Mouse (Mus musculus) hindbrain, embryonic 11.5 days (tissue): Measurements from ENCODE around the gene Ptpn5. TPM values are rescaled to one million over a fixed set of nuclear protein-coding genes. Genes with fewer than 3 reads are reported as not detected.
A peak's percentile ranks its signal among the peaks of the same experiment; 100 is the strongest.

Experiments used
- ATAC-seq: fragments of 200-750 bp; cut with Nextera tagmentation; 2 replicates; pipeline ENCODE4 v1.8.0; 2017; ENCODE audit warnings: mild to moderate bottlenecking, moderate TSS enrichment, moderate library complexity; ENCODE audit not compliant: low FRiP score
- DNase-seq: peaks from one replicate; pipeline ENCODE4 v3.0.0-alpha.2; 2015; ENCODE audit warnings: low spot score
- H3K27ac ChIP-seq: fragments of 300-500 bp; sonication (generic); 2 replicates; pipeline ENCODE4 v1.5.1; 2014; ENCODE audit warnings: mild to moderate bottlenecking, low read depth, low read length
- H3K27me3 ChIP-seq: fragments of 300-500 bp; sonication (generic); 2 replicates; pipeline ENCODE4 v1.6.1; 2014; ENCODE audit warnings: mild to moderate bottlenecking, low read length, moderate library complexity, mixed read lengths; ENCODE audit not compliant: control insufficient read depth, insufficient read depth
- H3K36me3 ChIP-seq: fragments of 300-500 bp; sonication (generic); 2 replicates; pipeline ENCODE4 v1.6.1; 2014; ENCODE audit warnings: mild to moderate bottlenecking, low read length, moderate library complexity, mixed read lengths; ENCODE audit not compliant: control insufficient read depth, insufficient read depth
- H3K4me1 ChIP-seq: fragments of 300-500 bp; sonication (generic); replicated peaks from 2 replicates; pipeline ENCODE4 v1.6.1; 2014; ENCODE audit warnings: low read length, mixed read lengths; ENCODE audit not compliant: control insufficient read depth, insufficient read depth
- H3K4me2 ChIP-seq: fragments of 300-500 bp; sonication (generic); replicated peaks from 2 replicates; pipeline ENCODE4 v1.6.1; 2014; ENCODE audit warnings: mild to moderate bottlenecking, low read depth, low read length
- H3K4me3 ChIP-seq: fragments of 300-500 bp; sonication (generic); 2 replicates; pipeline ENCODE4 v1.5.1; 2014; ENCODE audit warnings: low read depth, low read length
- H3K9ac ChIP-seq: fragments of 300-500 bp; sonication (generic); 2 replicates; pipeline ENCODE4 v1.6.1; 2014; ENCODE audit warnings: low read depth, low read length
- H3K9me3 ChIP-seq: fragments of 300-500 bp; sonication (generic); 2 replicates; pipeline ENCODE4 v1.6.1; 2016; ENCODE audit warnings: low read length; ENCODE audit not compliant: control insufficient read depth
- WGBS: fragments of 180-500 bp; shearing (Covaris S2); extraction: QIAGEN DNeasy Blood & Tissue Kit; methylation state at CpG from one replicate; pipeline ENCODE4 v1.1.7; 2014; 5-methylcytosine and 5-hydroxymethylcytosine counted together
- polyA plus RNA-seq: library from polyadenylated mRNA; unstranded; fragments of >200 nt; fragmentation: Nextera tagmentation; extraction: Ambion mirVana; gene quantifications from 2 replicates; pipeline ENCODE4 v1.2.1, GENCODE M21; 2014

The Ptpn5 gene
- polyA plus RNA-seq, 1 experiment from 2014 or later = 28.2 TPM

GRCm38 (mm10) chr7:47131258-47131657 is 2.2 kb downstream of the Ptpn5 start:
- no peaks in the 10 kb centered on the region for H3K36me3 ChIP-seq
- peak overlapping the region; percentile 58 for H3K4me2 ChIP-seq
- H3K4me1 ChIP-seq = no peaks in the 10 kb centered on the region
- no peaks in the 10 kb centered on the region for H3K9me3 ChIP-seq
- peaks cover 15% of the 10 kb centered on the region for H3K27me3 ChIP-seq
- WGBS = 34% methylated on average over 8 of the region's 8 CpGs
- H3K9ac ChIP-seq = no peak overlapping the region; the same call in 1 of the 2 replicates
- H3K27ac ChIP-seq = no peak overlapping the region
- ATAC-seq (no peak), DNase-seq (peak; percentile 10)
- peak overlapping the region; percentile 54; the same call in 1 of the 2 replicates for H3K4me3 ChIP-seq

- no peak overlapping the region for H3K4me3 ChIP-seq
- WGBS = 97% methylated on average over 3 of the region's 3 CpGs
- no peak overlapping the region for H3K9ac ChIP-seq
- H3K9me3 ChIP-seq = no peaks in the 10 kb centered on the region
- no peak overlapping the region for H3K4me2 ChIP-seq
- no peaks in the 10 kb centered on the region for H3K36me3 ChIP-seq
- H3K4me1 ChIP-seq = no peaks in the 10 kb centered on the region
- ATAC-seq (no peak), DNase-seq (no peak)
- H3K27me3 ChIP-seq = no peaks in the 10 kb centered on the region
- no peak overlapping the region for H3K27ac ChIP-seq
These were observed 11.5 kb downstream of the Ptpn5 start for GRCm38 (mm10) chr7:47122026-47122425.

GRCm38 (mm10) chr7:47116666-47117065 is 16.8 kb downstream of the Ptpn5 start:
- ATAC-seq (no peak), DNase-seq (no peak)
- WGBS = 82% methylated on average over 6 of the region's 6 CpGs
- no peak overlapping the region for H3K27ac ChIP-seq
- H3K4me1 ChIP-seq = no peaks in the 10 kb centered on the region
- no peaks in the 10 kb centered on the region for H3K36me3 ChIP-seq
- no peaks in the 10 kb centered on the region for H3K9me3 ChIP-seq
- H3K4me2 ChIP-seq = no peak overlapping the region
- H3K27me3 ChIP-seq = no peaks in the 10 kb centered on the region
- H3K9ac ChIP-seq = no peak overlapping the region
- H3K4me3 ChIP-seq = no peak overlapping the region

GRCm38 (mm10) chr7:47115491-47115890 is 18.0 kb downstream of the Ptpn5 start:
- 91% methylated on average over 2 of the region's 2 CpGs for WGBS
- no peak overlapping the region for H3K4me2 ChIP-seq
- DNase-seq = no peak
- no peaks in the 10 kb centered on the region for H3K9me3 ChIP-seq
- no peak overlapping the region for H3K27ac ChIP-seq
- no peaks in the 10 kb centered on the region for H3K4me1 ChIP-seq
- H3K4me3 ChIP-seq = no peak overlapping the region
- H3K27me3 ChIP-seq = no peaks in the 10 kb centered on the region
- no peak for ATAC-seq
- no peaks in the 10 kb centered on the region for H3K36me3 ChIP-seq
- H3K9ac ChIP-seq = no peak overlapping the region

GRCm38 (mm10) chr7:47113383-47113782 is 20.1 kb downstream of the Ptpn5 start:
- Histone ChIP-seq H3K27me3 (no peaks in the 10 kb centered on the region), H3K4me2 (no peak overlapping the region), H3K9me3 (no peaks in the 10 kb centered on the region), H3K4me1 (no peaks in the 10 kb centered on the region), H3K36me3 (no peaks in the 10 kb centered on the region), H3K27ac (no peak overlapping the region), H3K4me3 (no peak overlapping the region), H3K9ac (no peak overlapping the region)
- DNase-seq (no peak), ATAC-seq (no peak)
- 87% methylated on average over 7 of the region's 7 CpGs for WGBS

- Histone ChIP-seq H3K36me3 (no peaks in the 10 kb centered on the region), H3K4me1 (no peaks in the 10 kb centered on the region), H3K9me3 (no peaks in the 10 kb centered on the region), H3K27me3 (no peaks in the 10 kb centered on the region), H3K9ac (no peak overlapping the region), H3K27ac (no peak overlapping the region), H3K4me3 (no peak overlapping the region), H3K4me2 (no peak overlapping the region)
- ATAC-seq (no peak), DNase-seq (no peak)
- 88% methylated on average over 5 of the region's 5 CpGs for WGBS
These were observed 21.4 kb downstream of the Ptpn5 start for GRCm38 (mm10) chr7:47112036-47112435.

GRCm38 (mm10) chr7:47111121-47111520 is 22.4 kb downstream of the Ptpn5 start:
- ATAC-seq (no peak), DNase-seq (no peak)
- Histone ChIP-seq H3K27ac (no peak overlapping the region), H3K4me1 (no peaks in the 10 kb centered on the region), H3K36me3 (no peaks in the 10 kb centered on the region), H3K4me3 (no peak overlapping the region), H3K9me3 (no peaks in the 10 kb centered on the region), H3K9ac (no peak overlapping the region), H3K4me2 (no peak overlapping the region), H3K27me3 (no peaks in the 10 kb centered on the region)
- WGBS = 88% methylated on average over 3 of the region's 3 CpGs

GRCm38 (mm10) chr7:47110511-47110910 is 23.0 kb downstream of the Ptpn5 start:
- Histone ChIP-seq H3K27me3 (no peaks in the 10 kb centered on the region), H3K4me1 (no peaks in the 10 kb centered on the region), H3K9me3 (no peaks in the 10 kb centered on the region), H3K27ac (no peak overlapping the region), H3K4me2 (no peak overlapping the region), H3K4me3 (no peak overlapping the region), H3K9ac (no peak overlapping the region), H3K36me3 (no peaks in the 10 kb centered on the region)
- DNase-seq (no peak), ATAC-seq (no peak)
- WGBS = 81% methylated on average over 7 of the region's 7 CpGs

GRCm38 (mm10) chr7:47108779-47109189 is 24.7 kb downstream of the Ptpn5 start:
- WGBS = 88% methylated on average over 13 of the region's 13 CpGs
- Histone ChIP-seq H3K36me3 (no peaks in the 10 kb centered on the region), H3K4me3 (no peak overlapping the region), H3K4me2 (no peak overlapping the region), H3K27me3 (no peaks in the 10 kb centered on the region), H3K9me3 (no peaks in the 10 kb centered on the region), H3K4me1 (no peaks in the 10 kb centered on the region), H3K27ac (no peak overlapping the region), H3K9ac (no peak overlapping the region)
- no peak for DNase-seq
- no peak for ATAC-seq
